Mouse (Mus musculus): ENCODE measurements around the gene Ccdc28b.

Ccdc28b gene

GRCm38 (mm10) chr4:129585773-129586172 lies 38.0 kb downstream of the Ccdc28b start:
- no peak for DNase-seq (ENCODE audit: low spot score in 2 of 2)

- peak in 1 of 2 experiments; percentile 83 for DNase-seq (ENCODE audit: low spot score in 2 of 2)
Measured at GRCm38 (mm10) chr4:129584884-129585608, 38.7 kb downstream of the Ccdc28b start.

- DNase-seq (ENCODE audit: low spot score in 2 of 2) = no peak
Measured at GRCm38 (mm10) chr4:129584370-129584769, 39.4 kb downstream of the Ccdc28b start.

GRCm38 (mm10) chr4:129582251-129582650 lies 41.5 kb downstream of the Ccdc28b start:
- no peak for DNase-seq (ENCODE audit: low spot score in 2 of 2)

- DNase-seq (ENCODE audit: low spot score in 2 of 2) = no peak
Measured at GRCm38 (mm10) chr4:129580347-129580746, 43.4 kb downstream of the Ccdc28b start.

- peak in 1 of 2 experiments; percentile 20 for DNase-seq (ENCODE audit: low spot score in 2 of 2)
Measured at GRCm38 (mm10) chr4:129578466-129578865, 45.3 kb downstream of the Ccdc28b start, which contains the start of gene Fam167b. Gene Fam167b (minus strand): TSS chr4:129578549.

- no peak for DNase-seq (ENCODE audit: low spot score in 2 of 2)
Measured at GRCm38 (mm10) chr4:129577688-129578087, 46.1 kb downstream of the Ccdc28b start.

GRCm38 (mm10) chr4:129576863-129577491 lies 46.8 kb downstream of the Ccdc28b start:
- peak in 1 of 2 experiments; percentile 58 for DNase-seq (ENCODE audit: low spot score in 2 of 2)

GRCm38 (mm10) chr4:129575171-129575844 lies 48.4 kb downstream of the Ccdc28b start:
- DNase-seq (ENCODE audit: low spot score in 2 of 2) = no peak

- DNase-seq (ENCODE audit: low spot score in 2 of 2) = no peak
Measured at GRCm38 (mm10) chr4:129573430-129573829, 50.3 kb downstream of the Ccdc28b start, which contains the start of gene Lck. Gene Lck (minus strand): TSS chr4:129573641.

GRCm38 (mm10) chr4:129573093-129573370 lies 50.7 kb downstream of the Ccdc28b start:
- no peak for DNase-seq (ENCODE audit: low spot score in 2 of 2)

- DNase-seq (ENCODE audit: low spot score in 2 of 2) = no peak
Measured at GRCm38 (mm10) chr4:129572236-129573092, 51.3 kb downstream of the Ccdc28b start.

GRCm38 (mm10) chr4:129571551-129572084 lies 52.1 kb downstream of the Ccdc28b start:
- no peak for DNase-seq (ENCODE audit: low spot score in 2 of 2)

GRCm38 (mm10) chr4:129570028-129570427 lies 53.7 kb downstream of the Ccdc28b start:
- DNase-seq (ENCODE audit: low spot score in 2 of 2) = no peak
